Mouse (Mus musculus): ENCODE data around the gene Onecut1. TPM values are rescaled to one million over a fixed set of nuclear protein-coding genes. Genes with fewer than 3 reads are reported as not detected.

The Onecut1 gene
- not detected in 2 replicates for polyA plus RNA-seq (2015; fragmentation: Nextera tagmentation; extraction: Ambion mirVana)

GRCm38 (mm10) chr9:74861561-74861980, at the start of gene Onecut1:
Gene Onecut1, plus strand, starts transcription at chr9:74861921.
- Histone ChIP-seq H3K9me3 (replicated peaks; ENCODE audit: low read length) (no peaks in the 10 kb centered on the region), H3K27ac (no peak within 1 kb of the TSS), H3K36me3 (ENCODE audit: insufficient read depth, low read length) (no peaks in the 10 kb centered on the region), H3K9ac (ENCODE audit: low read depth, low read length) (no peak within 1 kb of the TSS), H3K4me2 (ENCODE audit: low read length) (peak within 1 kb of the TSS; percentile 94), H3K4me1 (replicated peaks; ENCODE audit: insufficient read depth, low read length) (0 out of 2 replicates have a peak, but pooled peaks cover 16% of the 10 kb centered on the region), H3K27me3 (ENCODE audit: insufficient read depth, low read length) (peaks cover 94% of the 10 kb centered on the region), H3K4me3 (replicated peaks; ENCODE audit: low read depth, low read length) (peak within 1 kb of the TSS; percentile 43)
- DNase-seq (ENCODE audit: low spot score) (peak; percentile 54), ATAC-seq (replicated peaks; ENCODE audit: low FRiP score, low read depth) (peak; percentile 37; the same call in 1 of the 2 replicates)
- TF ChIP-seq CTCF (IDR thresholded peaks at IDR 0.05; ENCODE audit: low read depth): no peak
- WGBS: under 1% methylated on average over 45 of the region's 45 CpGs

- Histone ChIP-seq H3K27ac (no peak overlapping the region), H3K4me3 (replicated peaks; ENCODE audit: low read depth, low read length) (no peak overlapping the region), H3K4me1 (replicated peaks; ENCODE audit: insufficient read depth, low read length) (no peaks in the 10 kb centered on the region), H3K9ac (ENCODE audit: low read depth, low read length) (no peak overlapping the region), H3K27me3 (ENCODE audit: insufficient read depth, low read length) (no peaks in the 10 kb centered on the region), H3K9me3 (replicated peaks; ENCODE audit: low read length) (no peaks in the 10 kb centered on the region), H3K36me3 (ENCODE audit: insufficient read depth, low read length) (no peaks in the 10 kb centered on the region), H3K4me2 (ENCODE audit: low read length) (no peak overlapping the region)
- DNase-seq (ENCODE audit: low spot score) (no peak), ATAC-seq (replicated peaks; ENCODE audit: low FRiP score, low read depth) (no peak)
- no peak for TF ChIP-seq CTCF (IDR thresholded peaks at IDR 0.05; ENCODE audit: low read depth)
- WGBS: 56% methylated on average over 19 of the region's 19 CpGs
These were observed 41.8 kb upstream of the Onecut1 start for GRCm38 (mm10) chr9:74819736-74820511.

GRCm38 (mm10) chr9:74825102-74825501, 36.6 kb upstream of the Onecut1 start:
- DNase-seq (ENCODE audit: low spot score) (no peak), ATAC-seq (replicated peaks; ENCODE audit: low FRiP score, low read depth) (no peak)
- Histone ChIP-seq H3K4me3 (replicated peaks; ENCODE audit: low read depth, low read length) (no peak overlapping the region), H3K9ac (ENCODE audit: low read depth, low read length) (no peak overlapping the region), H3K27me3 (ENCODE audit: insufficient read depth, low read length) (no peaks in the 10 kb centered on the region), H3K27ac (no peak overlapping the region), H3K4me2 (ENCODE audit: low read length) (no peak overlapping the region), H3K36me3 (ENCODE audit: insufficient read depth, low read length) (no peaks in the 10 kb centered on the region), H3K9me3 (replicated peaks; ENCODE audit: low read length) (no peaks in the 10 kb centered on the region), H3K4me1 (replicated peaks; ENCODE audit: insufficient read depth, low read length) (no peaks in the 10 kb centered on the region)
- no peak for TF ChIP-seq CTCF (IDR thresholded peaks at IDR 0.05; ENCODE audit: low read depth)
- 79% methylated on average over 2 of the region's 2 CpGs for WGBS

GRCm38 (mm10) chr9:74829206-74829605, 32.5 kb upstream of the Onecut1 start:
- Histone ChIP-seq H3K9me3 (replicated peaks; ENCODE audit: low read length) (no peaks in the 10 kb centered on the region), H3K9ac (ENCODE audit: low read depth, low read length) (no peak overlapping the region), H3K36me3 (ENCODE audit: insufficient read depth, low read length) (no peaks in the 10 kb centered on the region), H3K27ac (no peak overlapping the region), H3K4me1 (replicated peaks; ENCODE audit: insufficient read depth, low read length) (no peaks in the 10 kb centered on the region), H3K4me2 (ENCODE audit: low read length) (no peak overlapping the region), H3K4me3 (replicated peaks; ENCODE audit: low read depth, low read length) (no peak overlapping the region), H3K27me3 (ENCODE audit: insufficient read depth, low read length) (no peaks in the 10 kb centered on the region)
- no peak for TF ChIP-seq CTCF (IDR thresholded peaks at IDR 0.05; ENCODE audit: low read depth)
- 74% methylated on average over 3 of the region's 3 CpGs for WGBS
- ATAC-seq (replicated peaks; ENCODE audit: low FRiP score, low read depth) (no peak), DNase-seq (ENCODE audit: low spot score) (no peak)

- no peak for TF ChIP-seq CTCF (IDR thresholded peaks at IDR 0.05; ENCODE audit: low read depth)
- WGBS: 88% methylated on average over 4 of the region's 4 CpGs
- no peaks in the 10 kb centered on the region for H3K4me1 ChIP-seq (replicated peaks; ENCODE audit: insufficient read depth, low read length)
- H3K9ac ChIP-seq (ENCODE audit: low read depth, low read length): no peak overlapping the region
- no peaks in the 10 kb centered on the region for H3K36me3 ChIP-seq (ENCODE audit: insufficient read depth, low read length)
- H3K4me2 ChIP-seq (ENCODE audit: low read length): no peak overlapping the region
- no peak overlapping the region for H3K4me3 ChIP-seq (replicated peaks; ENCODE audit: low read depth, low read length)
- peaks cover 23% of the 10 kb centered on the region for H3K27me3 ChIP-seq (ENCODE audit: insufficient read depth, low read length)
- DNase-seq (ENCODE audit: low spot score) (no peak), ATAC-seq (replicated peaks; ENCODE audit: low FRiP score, low read depth) (no peak)
- H3K27ac ChIP-seq: no peak overlapping the region
- no peaks in the 10 kb centered on the region for H3K9me3 ChIP-seq (replicated peaks; ENCODE audit: low read length)
These were observed 18.8 kb upstream of the Onecut1 start for GRCm38 (mm10) chr9:74842890-74843289.

GRCm38 (mm10) chr9:74846867-74847830, 14.6 kb upstream of the Onecut1 start:
- 2% methylated on average over 33 of the region's 33 CpGs for WGBS
- ATAC-seq (replicated peaks; ENCODE audit: low FRiP score, low read depth) (no peak), DNase-seq (ENCODE audit: low spot score) (no peak)
- no peaks in the 10 kb centered on the region for H3K9me3 ChIP-seq (replicated peaks; ENCODE audit: low read length)
- H3K27ac ChIP-seq: no peak overlapping the region
- H3K4me3 ChIP-seq (replicated peaks; ENCODE audit: low read depth, low read length): no peak overlapping the region
- H3K36me3 ChIP-seq (ENCODE audit: insufficient read depth, low read length): no peaks in the 10 kb centered on the region
- H3K4me2 ChIP-seq (ENCODE audit: low read length): no peak overlapping the region
- H3K4me1 ChIP-seq (replicated peaks; ENCODE audit: insufficient read depth, low read length): peaks cover 4% of the 10 kb centered on the region; the same call in 1 of the 2 replicates
- H3K9ac ChIP-seq (ENCODE audit: low read depth, low read length): no peak overlapping the region
- H3K27me3 ChIP-seq (ENCODE audit: insufficient read depth, low read length): peaks cover 66% of the 10 kb centered on the region
- TF ChIP-seq CTCF (IDR thresholded peaks at IDR 0.05; ENCODE audit: low read depth): no peak

Data from kidney, postnatal 0 days (tissue).